19 mouse cellular contexts compared by ENCODE assay signal in genomic region chr12:111898686-111899085, GRCm38 (mm10).
"Had no signal": no experiment of that assay in that cellular context is flagged by ENCODE, and none has a peak within 500 bp of the region (broad histone marks: within the 10 kb centered on the region; RNA-seq: fewer than 3 reads in every experiment).

No protein-coding gene starts in this region.

- DNase-seq: kidney, adult 18-20 months; kidney, postnatal 10 days; kidney, postnatal 4 days; layer of hippocampus, adult 9-11 months; liver, embryonic 13.5 days; lung, adult 2 months; lung, postnatal 36 days; right cerebral cortex, adult 18-20 months; right cerebral cortex, postnatal 14 days; right cerebral cortex, postnatal 4 days; thymus, adult 2 months; thymus, postnatal 14 days; thymus, postnatal 4 days had no signal

- H3K27me3 ChIP-seq: liver, embryonic 13.5 days; megakaryocyte, embryonic 14.5 days; midbrain, embryonic 15.5 days; neural tube, embryonic 12.5 days; neural tube, embryonic 15.5 days had no signal

- ATAC-seq: midbrain, embryonic 15.5 days had no signal

- H3K27ac ChIP-seq: left cerebral cortex, adult 2 months; liver, embryonic 13.5 days; midbrain, embryonic 12.5 days; midbrain, embryonic 15.5 days; neural tube, embryonic 12.5 days; neural tube, embryonic 15.5 days had no signal

- H3K36me3 ChIP-seq: liver, embryonic 13.5 days; midbrain, embryonic 12.5 days; midbrain, embryonic 15.5 days; neural tube, embryonic 12.5 days; neural tube, embryonic 15.5 days had no signal

- H3K9ac ChIP-seq: liver, embryonic 13.5 days; midbrain, embryonic 12.5 days; midbrain, embryonic 15.5 days; neural tube, embryonic 12.5 days; neural tube, embryonic 15.5 days had no signal

- H3K9me3 ChIP-seq: liver, embryonic 13.5 days; megakaryocyte, embryonic 14.5 days; midbrain, embryonic 12.5 days; midbrain, embryonic 15.5 days; neural tube, embryonic 12.5 days; neural tube, embryonic 15.5 days had no signal

- H3K4me1 ChIP-seq: midbrain, embryonic 12.5 days; neural tube, embryonic 12.5 days had no signal

- H3K4me2 ChIP-seq: liver, embryonic 13.5 days; midbrain, embryonic 12.5 days; midbrain, embryonic 15.5 days; neural tube, embryonic 12.5 days; neural tube, embryonic 15.5 days had no signal

- H3K4me3 ChIP-seq: left cerebral cortex, adult 2 months; liver, embryonic 13.5 days; midbrain, embryonic 12.5 days; midbrain, embryonic 15.5 days; neural tube, embryonic 12.5 days; neural tube, embryonic 15.5 days had no signal
